Comparison of ENCODE assay signal across 20 mouse cellular contexts in genomic region chr11:83584232-83584631, GRCm38 (mm10). TPM values are rescaled to one million over a fixed set of nuclear protein-coding genes. Genes with fewer than 3 reads are reported as not detected.
"Had no signal": no experiment of that assay in that cellular context is flagged by ENCODE, and none has a peak within 500 bp of the region (broad histone marks: within the 10 kb centered on the region; RNA-seq: fewer than 3 reads in every experiment).

No protein-coding gene starts in this region.

- H3K27ac ChIP-seq: limb, embryonic 15.5 days; liver, embryonic 15.5 days; lung, embryonic 15.5 days; midbrain, embryonic 10.5 days; neural tube, embryonic 15.5 days had no signal

- H3K4me3 ChIP-seq: limb, embryonic 15.5 days; liver, embryonic 15.5 days; lung, embryonic 15.5 days; midbrain, embryonic 10.5 days; myocyte; neural tube, embryonic 15.5 days had no signal

- DNase-seq: kidney, adult 2 months; kidney, postnatal 36 days; layer of hippocampus, adult 9-11 months; layer of hippocampus, postnatal 36 days; lung, postnatal 14 days; midbrain, embryonic 14.5 days; right cerebral cortex, adult 18-20 months; right cerebral cortex, postnatal 25 days; thymus, adult 18-20 months; thymus, postnatal 14 days had no signal

- H3K36me3 ChIP-seq: limb, embryonic 15.5 days; liver, embryonic 15.5 days; lung, embryonic 15.5 days; midbrain, embryonic 10.5 days; neural tube, embryonic 15.5 days had no signal

- H3K9ac ChIP-seq: limb, embryonic 15.5 days; liver, embryonic 15.5 days; lung, embryonic 15.5 days; neural tube, embryonic 15.5 days had no signal

- H3K4me2 ChIP-seq: limb, embryonic 15.5 days; liver, embryonic 15.5 days; lung, embryonic 15.5 days; neural tube, embryonic 15.5 days had no signal

- H3K4me1 ChIP-seq: limb, embryonic 15.5 days; midbrain, embryonic 10.5 days; neural tube, embryonic 15.5 days had no signal

- H3K27me3 ChIP-seq: limb, embryonic 15.5 days; liver, embryonic 15.5 days; lung, embryonic 15.5 days; neural tube, embryonic 15.5 days had no signal

- H3K9me3 ChIP-seq: limb, embryonic 15.5 days; liver, embryonic 15.5 days; lung, embryonic 15.5 days; midbrain, embryonic 10.5 days; neural tube, embryonic 15.5 days had no signal

RNA-seq across cellular contexts. Expression of gene Ccl5, which starts 53.9 kb away (rescaled TPM):
- total RNA-seq: layer of hippocampus, adult 18-20 months; layer of hippocampus, postnatal 36 days; left cerebral cortex, postnatal 25 days had no signal
- polyA plus RNA-seq: limb, embryonic 11.5 days; midbrain, embryonic 10.5 days; neural tube, embryonic 11.5 days; neural tube, embryonic 15.5 days had no signal
